Mouse (Mus musculus) activated CD4-positive, CD25-positive, alpha-beta regulatory T cell, adult 4 months (primary cell): ENCODE data around the gene Usp1. TPM values are rescaled to one million over a fixed set of nuclear protein-coding genes. Genes with fewer than 3 reads are reported as not detected.

Experiments used
- ATAC-seq: one replicate; pipeline ENCODE4 v1.8.0; 2017
- polyA plus RNA-seq, 2 experiments: library from polyadenylated mRNA; unstranded; fragments of 100-300 nt; shearing (Covaris generic); gene quantifications; one replicate each; pipeline ENCODE4 v1.2.1; 2017

Usp1 gene
- polyA plus RNA-seq, 2 experiments from 2014 or later = 20.7 to 21.5 TPM

GRCm38 (mm10) chr4:98984701-98985100, 61.1 kb downstream of the Usp1 start:
- ATAC-seq = no peak

Other genes starting within 250 kb of the Usp1 start
- gene L1td1, start 197.1 kb upstream of the Usp1 start, polyA plus RNA-seq = not detected
- gene Kank4, start 106.3 kb upstream of the Usp1 start, polyA plus RNA-seq = not detected
- gene I0C0044D17Rik, start 100.0 kb upstream of the Usp1 start, polyA plus RNA-seq = not detected
- gene Angptl3, start 107.1 kb downstream of the Usp1 start, polyA plus RNA-seq = not detected
- 1 to 10 TPM in 1 of 2 experiments, not detected in 1; 1.2 TPM for gene Dock7, start 197.1 kb downstream of the Usp1 start, polyA plus RNA-seq